Mouse (Mus musculus) urinary bladder, postnatal 0 days (tissue): ENCODE measurements around the gene Spop. TPM values are rescaled to one million over a fixed set of nuclear protein-coding genes. Genes with fewer than 3 reads are reported as not detected.

Experiments
- polyA plus RNA-seq: library from polyadenylated mRNA; unstranded; fragments of >200 nt; fragmentation: Nextera tagmentation; extraction: Ambion mirVana; gene quantifications from 2 replicates; pipeline ENCODE4 v1.2.1, GENCODE M21; 2015

The Spop gene
- 159 and 174 TPM in 2 replicates for polyA plus RNA-seq

GRCm38 (mm10) chr11:95413641-95414535 is at the start of gene Spop:
Spop (plus strand) TSS chr11:95414080.

DNA sequence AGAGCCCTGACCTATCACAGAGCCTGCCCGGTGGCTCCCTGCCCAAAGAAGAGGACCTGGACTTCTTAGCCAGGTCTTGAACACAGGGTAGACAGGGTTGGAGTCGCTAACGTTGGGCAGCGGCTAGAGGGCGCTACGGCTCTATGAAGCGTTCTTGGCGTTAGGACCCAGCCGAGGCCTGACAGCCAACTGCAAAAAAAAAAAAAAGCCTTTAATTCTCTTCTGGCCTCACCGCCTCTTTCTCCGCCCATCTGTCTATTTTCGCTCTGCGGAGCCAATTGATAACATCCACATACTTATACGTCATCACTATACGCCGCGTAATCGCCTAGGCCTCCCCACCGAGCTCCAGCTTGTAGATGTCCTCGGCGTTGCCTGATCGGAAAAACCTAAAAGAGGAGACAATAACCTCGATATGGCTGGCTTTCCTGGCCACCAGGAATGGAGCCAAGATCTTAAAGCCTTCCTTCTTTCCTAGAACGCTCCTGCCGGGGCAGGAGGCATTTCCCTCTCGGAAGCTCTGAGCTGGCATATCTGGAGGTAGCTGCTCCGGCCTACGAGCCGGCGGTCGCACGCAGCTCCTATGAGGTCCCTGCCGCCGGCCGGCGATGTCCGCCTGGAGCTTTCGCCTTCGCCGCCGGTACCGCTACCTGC is 29.4 kb upstream of the Spop start, which contains the start of gene Slc35b1:
Gene Slc35b1, plus strand, starts transcription at position 374 of the 654 bp plus-strand sequence.

DNA sequence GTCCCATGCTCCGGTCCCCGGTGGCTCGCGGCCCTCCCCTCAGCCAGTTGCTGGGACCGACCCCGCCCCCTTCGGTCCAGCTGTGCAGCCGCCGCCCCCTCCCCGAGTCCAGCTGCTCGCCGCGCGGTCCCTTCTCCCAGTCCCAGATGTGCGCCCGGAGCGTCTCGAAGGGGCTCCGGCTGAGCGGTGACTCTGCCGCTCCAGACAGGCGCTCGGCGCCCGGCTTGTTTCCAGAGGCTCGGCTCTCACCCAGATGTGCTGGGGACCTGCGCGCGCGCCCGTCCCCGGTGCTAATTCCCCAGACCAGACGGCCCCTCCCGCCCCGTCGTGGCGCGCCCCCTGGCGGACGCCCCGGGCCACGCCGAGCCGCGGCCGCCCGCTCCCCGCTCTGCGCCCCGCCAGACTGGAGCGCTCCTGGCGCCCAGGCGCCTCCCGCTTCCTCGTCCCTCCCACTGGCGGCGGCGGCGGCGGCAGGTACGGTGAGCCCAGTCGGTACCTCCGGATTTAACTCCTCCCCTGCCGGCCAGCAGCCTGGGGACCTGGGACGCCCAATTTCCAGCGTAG is 100.5 kb downstream of the Spop start, which contains the start of gene Nxph3:
Gene Nxph3, minus strand, starts transcription at position 273 of the 564 bp plus-strand sequence.

Other genes starting within 250 kb of the Spop start
- gene Tac4, start 152.6 kb upstream of the Spop start, polyA plus RNA-seq: not detected in 2 replicates
- gene Kat7, start 103.8 kb upstream of the Spop start, polyA plus RNA-seq: 26.7 and 29.7 TPM in 2 replicates
- 4.7 TPM in 2 replicates for gene Fam117a, start 77.1 kb upstream of the Spop start, polyA plus RNA-seq
- 71.6 and 72.2 TPM in 2 replicates for gene Slc35b1, start 29.4 kb upstream of the Spop start, polyA plus RNA-seq
- 0.39 and 0.48 TPM in 2 replicates for gene Nxph3, start 100.5 kb downstream of the Spop start, polyA plus RNA-seq
- gene Ngfr, start 173.7 kb downstream of the Spop start, polyA plus RNA-seq: 2.6 and 3.2 TPM in 2 replicates